Mouse (Mus musculus) heart, postnatal 0 days (tissue): ENCODE results near the gene H2-Q7.
"Not testable (repeated sequence)": the region's sequence is repeated elsewhere in the genome, so short reads cannot be mapped to it uniquely, and the experiment has no call there.

Experiments
- CTCF ChIP-seq: IDR thresholded peaks from 2 replicates; pipeline ENCODE4 v1.5.1; 2016; ENCODE audit warnings: antibody characterized with exemption, control low read depth, low read depth
- EP300 ChIP-seq: IDR thresholded peaks from 2 replicates; pipeline ENCODE4 v1.6.1; 2016; ENCODE audit warnings: antibody characterized with exemption, low read depth

DNA sequence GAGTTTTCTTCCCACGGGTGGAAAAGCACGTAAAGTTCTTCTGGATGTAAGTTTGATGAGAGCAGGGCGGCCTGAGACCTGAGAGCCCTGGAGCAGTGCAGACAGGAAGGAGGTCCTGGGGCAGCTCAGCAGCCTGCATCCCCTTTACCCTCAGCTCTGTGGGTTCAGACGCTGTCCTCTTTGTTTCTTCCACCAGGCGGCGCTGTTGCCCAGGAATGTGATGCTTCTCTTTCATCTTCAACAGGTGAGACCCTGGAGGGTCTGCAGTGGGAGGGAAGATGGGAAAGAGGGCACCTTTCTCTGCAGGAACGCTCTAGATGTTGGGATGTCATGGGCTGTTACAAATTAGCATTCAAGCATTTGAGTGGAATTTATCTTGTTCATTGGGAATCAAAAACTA is 49.2 kb upstream of the H2-Q7 start:
- TF ChIP-seq EP300, result not testable (repeated sequence)
- peak; percentile 48 for TF ChIP-seq CTCF
